Mouse (Mus musculus) embryo, embryonic 10 days (tissue): ENCODE results near the gene Nr2f2.

Source experiments
- DNase-seq: peaks from one replicate; pipeline ENCODE4 v3.0.0-alpha.2; 2015; ENCODE audit warnings: low spot score

The Nr2f2 gene

DNA sequence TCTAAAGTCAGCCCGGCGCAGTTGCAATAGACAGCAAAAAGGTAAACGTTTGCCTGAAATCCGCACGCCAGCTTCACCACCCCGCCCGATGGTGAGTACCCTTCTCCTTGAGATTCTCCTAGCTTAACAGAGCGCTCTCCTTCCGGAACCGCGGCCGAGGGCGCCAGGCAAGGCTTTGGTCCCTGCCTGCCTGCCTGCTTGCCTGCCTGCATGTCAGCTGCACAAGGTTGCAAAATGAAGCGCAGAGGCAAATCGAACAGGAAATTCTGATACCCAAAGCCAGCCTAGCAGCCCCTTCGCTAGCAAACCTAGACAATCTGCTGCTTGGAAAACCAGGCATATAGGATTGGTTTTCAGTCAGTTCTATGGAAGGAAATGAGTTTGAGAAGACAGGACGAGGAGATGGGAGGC is 1.1 kb downstream of the Nr2f2 start:
- peak; percentile 75 for DNase-seq

DNA sequence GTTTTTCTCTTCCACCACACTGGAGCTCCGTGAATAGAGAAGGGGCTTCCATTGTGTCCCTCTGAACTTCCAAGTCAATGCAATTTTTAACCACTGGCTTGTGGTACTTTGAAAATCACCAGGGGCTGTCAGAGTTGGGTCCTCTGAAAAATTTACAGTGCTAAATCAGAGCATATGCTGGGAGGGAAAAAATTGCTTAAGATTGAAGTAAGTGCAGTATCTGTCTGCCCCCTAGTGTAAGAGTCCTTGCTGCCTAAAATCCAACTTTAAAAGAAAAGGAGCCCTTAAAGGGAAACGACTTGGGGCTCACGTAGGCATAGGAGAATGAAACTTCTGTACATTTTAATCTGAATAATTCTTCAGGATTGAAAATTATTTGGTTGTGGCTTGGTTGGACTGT is 1.7 kb downstream of the Nr2f2 start:
- DNase-seq = peak; percentile 74

- no peak for DNase-seq
Measured at GRCm38 (mm10) chr7:70363351-70363750, 3.2 kb downstream of the Nr2f2 start.

DNA sequence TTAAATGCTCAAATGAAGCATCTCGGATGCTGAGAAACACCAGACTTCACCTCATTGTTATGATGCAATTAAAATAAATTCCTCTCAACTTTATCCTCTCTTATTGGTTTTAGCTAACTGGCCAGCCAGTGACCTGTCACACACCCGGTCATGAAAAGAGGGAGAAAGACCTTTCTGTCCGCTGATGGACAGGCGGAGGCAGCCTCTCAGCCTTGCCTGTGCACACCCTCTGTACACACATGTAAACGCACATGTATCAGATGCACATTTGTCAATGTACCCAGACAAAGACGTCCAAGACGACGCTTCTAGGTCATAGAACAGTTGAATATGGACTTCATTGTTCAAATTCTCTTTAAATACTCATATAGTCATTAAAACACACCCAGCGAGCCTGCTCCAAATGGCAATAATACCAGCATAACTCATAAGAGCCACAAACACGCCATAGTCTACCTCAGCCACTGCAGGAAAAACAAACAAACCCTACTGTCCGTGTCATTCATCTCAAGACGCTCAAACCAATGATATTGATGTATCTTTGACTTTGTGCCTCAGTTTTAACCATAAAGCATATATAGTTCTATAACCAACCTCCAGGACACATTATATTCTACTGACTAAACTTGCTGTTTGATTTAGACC is 3.9 kb downstream of the Nr2f2 start:
- DNase-seq = peak; percentile 63

DNA sequence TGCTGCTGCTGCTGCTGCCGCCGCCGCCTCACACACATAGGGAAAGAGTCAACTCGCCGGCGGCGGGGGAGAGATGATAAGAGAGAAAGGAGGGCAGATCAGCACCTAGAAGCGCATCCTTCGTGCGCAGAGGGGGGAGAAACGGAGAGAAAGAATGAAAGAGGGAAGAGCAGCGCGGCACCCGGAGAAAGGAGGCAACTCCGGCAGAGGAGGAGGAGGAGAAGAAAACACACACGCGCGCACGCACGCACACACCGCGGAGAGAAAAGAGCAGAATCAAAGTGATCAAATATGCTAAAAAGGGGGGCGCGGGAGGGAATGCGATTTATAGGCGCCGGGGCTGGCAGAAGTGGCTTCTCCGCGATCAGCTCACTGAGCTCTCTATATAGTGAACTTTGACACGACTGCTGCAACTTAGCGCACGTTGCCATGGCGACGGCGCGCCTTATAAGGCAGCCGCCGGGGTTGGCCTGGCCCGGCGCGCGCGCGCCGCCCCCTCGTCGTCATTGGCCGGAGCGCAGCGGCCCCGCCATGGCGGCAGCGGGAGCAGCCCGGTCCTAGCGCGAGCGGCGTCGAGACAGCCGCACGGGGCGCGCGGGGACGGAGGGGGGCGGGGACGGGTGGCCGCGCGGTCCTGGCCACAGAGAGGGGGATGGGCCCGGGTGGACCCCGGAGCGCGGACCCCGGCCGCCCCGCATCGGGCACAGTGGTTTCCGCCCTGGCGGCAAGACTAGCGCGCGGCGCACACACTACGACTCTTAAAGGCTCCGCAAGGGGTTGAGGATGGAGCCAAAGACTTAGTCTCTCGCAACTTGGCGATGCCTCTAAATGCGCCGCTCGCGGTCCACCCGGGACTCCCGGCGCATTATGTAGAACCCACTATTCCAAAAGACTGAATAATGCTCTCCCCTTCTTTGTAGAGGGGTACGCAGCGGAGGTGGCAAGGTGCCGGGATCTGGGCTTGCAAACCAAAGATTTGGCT is 4.9 kb downstream of the Nr2f2 start:
- DNase-seq = peak; percentile 99

GRCm38 (mm10) chr7:70360611-70361382 is 5.7 kb downstream of the Nr2f2 start:
- DNase-seq = peak; percentile 45

DNA sequence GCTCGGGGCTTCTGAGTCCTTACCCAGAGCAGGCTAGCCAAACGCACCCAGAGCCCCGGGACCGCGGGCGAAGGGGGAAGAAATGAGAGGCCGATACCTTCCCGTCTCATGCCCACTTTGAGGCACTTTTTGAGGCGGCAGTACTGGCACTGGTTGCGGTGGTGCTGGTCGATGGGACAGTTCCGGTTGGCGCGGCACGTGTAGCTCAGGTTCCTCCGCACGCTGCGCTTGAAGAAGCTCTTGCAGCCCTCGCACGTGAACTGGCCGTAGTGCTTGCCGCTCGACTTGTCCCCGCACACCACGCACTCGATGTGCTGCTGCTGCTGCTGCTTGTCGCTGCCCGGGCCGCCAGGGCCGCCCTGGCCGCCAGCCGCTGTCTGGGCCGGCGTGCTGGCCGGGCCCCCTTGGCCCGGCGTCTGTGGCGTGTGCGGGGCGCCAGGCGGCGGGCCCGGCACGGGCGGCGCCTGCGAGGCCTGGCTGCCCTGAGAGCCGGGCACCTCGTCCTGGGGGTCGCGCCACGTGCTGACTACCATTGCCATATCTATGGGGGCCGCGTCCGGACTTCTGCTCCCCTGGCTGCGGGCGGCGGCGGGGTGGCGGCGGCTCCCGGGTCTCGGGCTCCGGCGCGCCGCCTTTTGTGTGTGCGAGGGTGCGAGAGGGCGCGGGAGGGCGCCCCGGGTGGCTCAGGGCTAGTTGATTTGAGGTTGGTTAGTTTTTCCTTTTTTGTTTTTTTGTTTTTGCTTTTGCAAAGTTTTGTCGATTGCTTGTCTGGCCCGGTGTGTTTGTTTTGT is 6.5 kb downstream of the Nr2f2 start:
- peak; percentile 71 for DNase-seq

- peak; percentile 42 for DNase-seq
Measured at GRCm38 (mm10) chr7:70358848-70359591, 7.5 kb downstream of the Nr2f2 start.

DNA sequence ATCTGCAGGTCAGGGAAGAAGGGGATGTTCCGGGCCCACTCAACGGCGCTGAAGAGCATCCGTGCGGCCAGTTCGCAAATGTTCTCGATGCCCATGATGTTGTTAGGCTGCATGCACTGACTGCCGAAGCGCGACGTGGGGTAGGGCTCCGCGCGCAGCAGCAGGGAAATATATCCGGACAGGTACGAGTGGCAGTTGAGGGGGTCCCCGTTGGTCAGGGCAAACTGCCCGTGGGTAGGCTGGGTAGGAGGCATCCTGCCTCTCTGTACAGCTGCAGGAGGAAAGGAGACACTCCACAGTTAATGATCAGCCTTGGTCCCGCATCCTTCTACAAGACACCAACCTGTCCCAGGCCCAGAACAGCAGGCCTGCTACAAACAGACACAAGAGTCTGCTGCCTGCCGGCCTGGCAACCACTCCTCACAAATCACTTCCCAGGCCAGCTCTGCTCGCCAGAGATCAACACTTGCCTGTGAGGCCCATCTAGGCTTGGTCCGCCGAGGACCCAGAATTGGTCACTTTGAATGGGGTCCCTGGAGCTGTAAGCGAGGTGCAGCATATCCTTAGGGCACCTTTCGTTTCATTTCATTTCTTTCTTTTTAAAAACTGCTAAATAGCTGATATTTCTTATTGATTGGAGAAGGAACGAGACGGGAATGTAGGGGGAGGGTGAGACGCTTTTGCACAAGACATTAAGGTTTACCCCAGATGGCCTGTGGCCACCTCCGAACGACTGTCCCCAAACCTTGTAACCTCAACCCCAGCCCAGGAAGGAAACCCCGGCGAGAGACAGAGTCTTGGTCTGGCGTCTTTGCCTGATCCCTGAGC is 8.3 kb downstream of the Nr2f2 start:
- DNase-seq = peak; percentile 62

DNA sequence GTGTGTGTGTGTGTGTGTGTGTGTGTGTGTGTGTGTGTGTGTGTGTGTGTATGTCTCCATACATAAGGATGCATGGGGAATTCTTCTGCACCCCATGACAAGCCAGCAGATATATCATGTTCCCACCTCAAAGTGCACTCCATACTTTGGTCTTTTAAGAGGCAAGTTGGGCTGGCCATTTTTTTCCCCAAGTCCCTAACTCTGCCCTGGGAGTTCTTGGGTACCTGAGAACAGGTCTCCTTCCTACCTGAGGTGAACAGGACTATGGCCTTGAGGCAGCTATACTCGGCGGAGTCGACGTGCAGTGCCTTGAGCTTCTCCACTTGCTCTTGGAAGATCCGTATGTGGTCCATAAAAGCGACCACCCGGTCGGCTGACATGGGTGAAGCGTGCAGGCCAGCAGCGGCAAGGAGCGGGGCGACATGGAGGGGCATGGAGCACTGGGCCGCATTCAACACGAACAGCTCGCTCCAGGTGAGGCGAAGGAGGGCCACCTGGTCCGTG is 9.0 kb downstream of the Nr2f2 start:
- no peak for DNase-seq

- no peak for DNase-seq
Measured at GRCm38 (mm10) chr7:70356691-70357515, 9.6 kb downstream of the Nr2f2 start.

DNA sequence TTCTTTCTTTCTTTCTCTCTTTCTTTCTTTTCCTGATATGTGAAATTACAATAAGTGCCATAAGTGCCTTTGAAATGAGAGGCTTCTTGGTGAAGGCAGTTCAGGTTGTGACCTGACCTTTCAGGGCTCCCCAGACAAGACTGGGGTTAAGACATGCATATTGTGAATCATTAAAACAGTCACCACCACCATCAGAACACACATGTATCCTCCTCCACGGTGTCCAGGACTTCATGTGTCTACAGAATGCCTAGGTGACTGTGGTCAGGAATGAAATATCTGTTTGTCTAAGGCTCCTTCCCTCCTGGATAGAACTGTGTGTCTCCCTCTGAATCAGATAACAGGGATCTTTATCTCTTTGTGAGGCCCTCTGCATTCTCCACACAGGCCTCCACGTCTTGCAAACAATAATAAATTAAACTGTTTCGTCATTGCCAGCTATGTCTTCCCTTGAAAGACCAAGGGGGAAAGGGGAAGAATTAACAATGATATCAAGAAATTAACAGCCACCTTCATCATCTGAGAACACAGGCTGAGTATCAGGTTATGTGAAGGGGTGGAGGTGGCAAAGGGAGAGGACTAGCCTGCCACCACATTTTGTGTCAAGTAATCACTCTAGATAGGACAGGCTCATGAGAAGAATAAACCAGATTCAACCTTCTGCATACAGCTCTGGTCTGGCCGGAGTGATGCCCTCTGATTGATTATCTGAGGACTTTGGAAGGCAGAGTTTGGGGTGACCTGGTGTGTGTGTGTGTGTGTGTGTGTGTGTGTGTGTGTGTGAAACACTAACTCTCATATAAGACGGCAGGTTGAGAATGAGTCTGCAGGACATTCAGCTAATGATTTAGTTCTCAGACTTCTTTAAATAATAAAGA is 10.6 kb downstream of the Nr2f2 start:
- DNase-seq = peak; percentile 58

DNA sequence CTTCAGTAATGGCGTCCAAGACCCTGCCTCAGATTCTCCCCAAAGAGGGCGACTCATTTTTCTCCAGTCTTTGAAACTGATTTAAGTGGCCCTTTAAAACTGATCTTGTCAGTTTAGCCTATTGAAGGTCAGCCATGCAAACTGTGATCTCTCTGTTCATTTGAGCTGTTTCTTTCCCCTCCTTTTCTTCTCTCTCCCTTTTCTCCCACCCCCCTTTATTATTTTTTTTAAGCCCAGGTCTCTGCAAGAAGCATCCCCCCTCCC is 11.2 kb downstream of the Nr2f2 start:
- peak; percentile 63 for DNase-seq

GRCm38 (mm10) chr7:70354606-70355356 is 11.8 kb downstream of the Nr2f2 start:
- peak; percentile 59 for DNase-seq

DNA sequence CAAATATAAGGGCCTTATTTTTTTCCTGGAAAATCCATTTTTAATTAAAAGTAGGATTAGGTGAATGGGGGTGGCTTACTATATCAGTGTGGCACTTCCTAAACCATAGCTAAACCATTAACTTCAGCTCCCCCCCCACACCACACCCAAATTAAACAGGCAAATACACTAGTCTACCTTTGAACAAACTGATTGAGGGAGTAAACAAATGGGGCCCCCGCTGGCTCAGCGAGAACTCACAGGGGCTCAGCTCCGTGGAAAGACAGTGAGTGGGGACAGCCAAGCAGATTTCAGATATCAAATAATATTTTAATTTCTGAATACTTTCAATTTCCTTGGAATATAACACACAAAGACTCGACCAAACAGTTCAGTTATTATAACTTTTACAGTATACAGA is 13.4 kb downstream of the Nr2f2 start:
- DNase-seq = peak; percentile 8

- peak; percentile 61 for DNase-seq
Measured at GRCm38 (mm10) chr7:70352617-70353016, 13.9 kb downstream of the Nr2f2 start.

DNA sequence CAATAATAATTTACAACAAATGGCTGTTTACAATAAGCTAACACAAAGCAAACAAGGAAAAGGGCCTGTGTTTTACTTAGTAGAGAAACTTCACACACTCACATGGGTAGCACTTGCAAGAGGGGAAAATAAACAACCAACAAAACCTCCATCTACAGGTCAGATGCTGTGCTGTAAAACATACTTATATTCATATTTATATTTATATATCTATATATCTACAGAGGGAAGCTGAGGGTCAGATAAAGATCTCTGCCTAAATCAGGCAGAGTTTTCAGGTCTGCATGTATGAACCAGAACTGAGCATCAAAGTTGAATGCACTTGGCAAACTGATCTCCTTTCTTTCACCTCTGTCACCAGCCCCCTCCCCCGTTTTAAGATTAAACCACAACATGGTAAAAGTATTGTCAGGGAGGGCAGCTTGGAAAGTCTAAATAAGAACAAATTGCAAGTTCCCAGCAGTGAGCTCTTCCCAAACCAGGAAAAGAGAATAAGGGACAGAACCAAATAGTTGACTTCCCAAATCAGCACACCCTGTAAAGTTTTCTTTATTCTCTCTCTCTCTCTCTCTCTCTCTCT is 14.5 kb downstream of the Nr2f2 start:
- DNase-seq = peak; percentile 32
